Mouse (Mus musculus): ENCODE measurements around the gene 1700061G19Rik.
A peak's percentile ranks its signal among the peaks of the same experiment; 100 is the strongest.
"Not testable (repeated sequence)": the region's sequence is repeated elsewhere in the genome, so short reads cannot be mapped to it uniquely, and the experiment has no call there.

The 1700061G19Rik gene

GRCm38 (mm10) chr17:56871767-56872166 is 3.5 kb upstream of the 1700061G19Rik start:
- DNase-seq (ENCODE audit: low spot score in 2 of 2) = no peak

DNA sequence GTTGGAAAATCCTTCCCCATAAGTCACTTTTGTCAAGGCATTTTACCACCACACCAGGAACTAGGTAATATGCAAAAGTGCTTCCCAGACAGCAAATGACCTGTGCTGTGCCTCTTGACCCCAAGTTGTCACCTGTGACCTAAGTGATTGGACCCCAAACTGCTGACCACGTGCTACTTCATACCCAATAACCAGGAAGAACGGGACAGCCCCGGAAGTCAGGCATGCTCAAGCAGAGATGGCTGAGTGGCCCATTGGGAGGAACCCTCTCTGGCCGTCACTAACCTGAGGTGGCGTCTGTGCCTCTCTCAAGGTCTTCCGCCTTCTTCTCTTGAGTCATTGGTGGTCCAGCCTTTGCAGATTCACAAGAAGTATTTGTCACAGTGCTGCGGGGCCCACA is 2.8 kb upstream of the 1700061G19Rik start:
- DNase-seq (ENCODE audit: low spot score in 2 of 2) = no peak

DNA sequence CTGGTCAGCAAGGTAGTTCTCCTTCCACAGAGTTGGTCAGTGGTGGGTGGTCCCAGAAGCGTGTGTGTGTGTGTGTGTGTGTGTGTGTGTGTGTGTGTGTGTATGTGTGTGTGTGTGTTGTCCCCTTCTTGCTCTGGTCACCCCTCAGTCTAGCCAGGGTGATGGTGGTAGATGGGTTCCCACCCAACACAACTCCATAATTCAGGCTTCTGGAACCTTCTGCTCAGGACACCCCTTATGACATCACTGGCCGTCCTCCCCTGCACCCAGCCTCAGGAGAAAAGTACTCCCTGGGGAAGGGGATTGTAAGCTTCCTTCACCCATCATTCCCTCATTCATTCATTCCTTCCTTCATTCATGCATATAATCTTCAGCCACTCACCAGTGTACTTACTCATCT is 1.0 kb upstream of the 1700061G19Rik start, which contains the start of gene Acsbg2:
Gene Acsbg2 (minus strand): TSS at position 211 of the 400 bp plus-strand sequence.
- DNase-seq (ENCODE audit: low spot score in 2 of 2) = no peak

- DNase-seq (ENCODE audit: low spot score in 2 of 2) = no peak
Observed at GRCm38 (mm10) chr17:56876465-56876864, 1.2 kb downstream of the 1700061G19Rik start.

DNA sequence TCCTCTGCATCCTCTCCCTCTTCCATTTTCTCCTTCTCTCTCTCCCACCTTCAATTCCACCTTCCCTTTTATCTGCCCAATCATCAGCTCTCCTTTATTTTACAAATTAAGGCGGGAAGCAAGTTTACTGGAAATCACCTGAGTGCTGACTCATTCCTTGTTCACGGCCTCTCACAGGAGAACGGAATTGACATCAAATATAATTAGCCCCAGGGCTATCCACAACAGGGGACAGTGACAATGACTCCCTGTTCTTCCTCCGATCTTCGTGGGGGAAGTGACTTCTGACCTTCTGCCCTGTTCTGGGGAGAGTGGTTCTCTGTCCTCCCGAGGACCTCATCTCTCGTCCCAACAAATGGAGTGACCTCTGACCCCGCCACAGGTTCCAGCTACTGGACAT is 1.7 kb downstream of the 1700061G19Rik start:
- DNase-seq (ENCODE audit: low spot score in 2 of 2) = no peak

- DNase-seq (ENCODE audit: low spot score in 2 of 2) = no peak
Observed at GRCm38 (mm10) chr17:56877426-56877825, 2.1 kb downstream of the 1700061G19Rik start.

GRCm38 (mm10) chr17:56883612-56884011 is 8.3 kb downstream of the 1700061G19Rik start:
- no peak for DNase-seq (ENCODE audit: low spot score in 2 of 2)

GRCm38 (mm10) chr17:56884331-56884730 is 9.1 kb downstream of the 1700061G19Rik start:
- no peak for DNase-seq (ENCODE audit: low spot score in 2 of 2)

GRCm38 (mm10) chr17:56884809-56885208 is 9.5 kb downstream of the 1700061G19Rik start:
- DNase-seq (ENCODE audit: low spot score in 2 of 2) = no peak

GRCm38 (mm10) chr17:56888050-56888449 is 12.8 kb downstream of the 1700061G19Rik start:
- DNase-seq (ENCODE audit: low spot score in 2 of 2) = no peak

GRCm38 (mm10) chr17:56890018-56890417 is 14.7 kb downstream of the 1700061G19Rik start:
- no peak for DNase-seq (ENCODE audit: low spot score in 2 of 2)

DNA sequence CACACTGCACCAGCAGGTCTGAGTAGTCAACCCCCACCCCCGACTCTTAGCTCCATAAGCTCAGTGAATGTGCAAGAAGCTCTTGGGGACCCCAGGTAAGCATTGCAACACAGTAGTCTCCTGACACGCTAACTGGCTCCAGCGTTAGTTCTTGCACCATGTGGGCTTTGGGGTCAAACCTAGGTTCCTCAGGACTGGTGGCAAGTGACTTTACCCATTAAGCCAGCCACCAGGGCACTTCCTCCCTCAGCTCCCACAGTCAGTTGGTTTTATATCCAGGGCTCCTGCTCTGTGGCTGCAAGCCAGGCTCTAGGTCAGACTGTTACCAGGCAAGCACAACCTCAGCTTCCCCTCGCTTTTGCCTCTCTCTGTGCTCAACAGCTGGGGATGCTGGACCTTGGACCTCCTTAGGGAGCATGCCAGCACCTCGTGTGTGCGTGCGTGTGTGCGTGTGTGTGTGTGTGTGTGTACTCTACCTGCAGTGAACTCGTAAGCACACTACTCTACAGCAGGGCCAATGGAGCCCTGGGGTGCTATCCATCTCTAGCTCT is 20.2 kb downstream of the 1700061G19Rik start:
- no peak for DNase-seq (ENCODE audit: low spot score in 2 of 2)

GRCm38 (mm10) chr17:56896513-56897129 is 21.3 kb downstream of the 1700061G19Rik start:
- no peak for DNase-seq (ENCODE audit: low spot score in 2 of 2)

DNA sequence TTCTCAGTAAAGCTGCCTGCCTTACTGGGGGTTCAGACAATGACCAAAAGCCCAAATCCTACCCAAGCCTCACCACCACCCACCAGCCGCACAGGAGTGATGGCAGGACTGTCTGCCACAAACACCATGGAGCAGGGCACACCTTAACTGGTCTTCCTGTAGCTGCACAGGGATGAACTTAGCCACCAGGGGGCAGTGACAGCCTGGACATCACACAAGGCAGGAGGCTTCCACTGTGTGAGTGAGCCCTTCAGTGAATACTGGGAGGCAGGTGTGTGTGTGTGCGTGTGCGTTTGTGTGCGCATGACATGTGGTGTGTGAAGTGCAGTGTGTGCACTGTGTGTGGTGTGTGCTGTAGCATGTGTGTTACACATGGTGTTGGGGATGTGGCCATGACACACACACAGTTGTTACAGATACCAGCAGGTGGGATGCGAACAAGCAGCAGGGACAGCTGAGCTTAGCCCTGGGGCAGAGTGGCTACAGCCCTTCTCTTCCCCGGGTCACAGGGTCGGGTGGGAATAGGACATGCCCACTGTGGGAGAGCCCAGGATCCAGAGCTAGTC is 22.4 kb downstream of the 1700061G19Rik start:
- peak; percentile 71 to 76 for DNase-seq (ENCODE audit: low spot score in 2 of 2)

GRCm38 (mm10) chr17:56902698-56903097 is 27.4 kb downstream of the 1700061G19Rik start:
- no peak for DNase-seq (ENCODE audit: low spot score in 2 of 2)

GRCm38 (mm10) chr17:56906166-56906565 is 30.9 kb downstream of the 1700061G19Rik start:
- no peak for DNase-seq (ENCODE audit: low spot score in 2 of 2)

DNA sequence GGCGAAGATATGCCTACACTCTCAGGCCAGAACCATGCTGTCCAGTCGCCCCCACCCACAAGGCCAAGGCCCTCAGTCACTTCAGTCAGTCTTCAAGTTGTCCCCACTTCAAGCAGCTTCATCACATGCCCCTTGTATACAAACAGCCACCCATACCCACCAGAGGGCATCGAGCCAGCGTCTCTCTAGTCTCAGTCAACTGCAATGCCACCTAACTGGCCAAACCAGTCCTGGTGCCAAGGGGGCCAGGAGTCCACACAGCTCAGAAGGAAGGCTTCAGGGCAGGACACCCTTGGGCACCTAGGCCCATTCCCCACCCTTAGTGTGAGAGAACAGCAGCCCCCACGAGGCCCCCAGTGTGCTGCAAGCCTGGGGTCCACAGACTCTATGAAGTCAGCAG is 31.8 kb downstream of the 1700061G19Rik start:
- DNase-seq (ENCODE audit: low spot score in 2 of 2) = no peak

DNA sequence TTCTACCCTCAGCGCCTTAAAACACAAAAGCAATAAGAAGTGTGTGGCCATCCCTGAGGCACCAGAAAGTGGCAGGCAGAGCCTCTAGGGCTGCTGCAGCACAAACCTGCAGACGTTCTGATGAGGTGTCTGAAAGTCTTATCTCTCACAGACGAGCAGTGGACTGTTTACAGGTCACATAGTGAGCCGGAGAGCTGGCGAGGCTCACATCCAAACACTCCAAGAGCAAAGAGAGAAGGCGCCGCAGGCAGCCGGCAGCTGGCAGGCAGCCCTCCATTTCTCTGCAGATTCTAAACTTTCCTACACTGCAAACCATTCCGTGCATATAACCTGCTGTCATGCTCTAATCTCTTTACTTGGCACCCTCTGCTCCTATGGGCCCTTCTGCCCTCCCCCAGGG is 32.6 kb downstream of the 1700061G19Rik start:
- no peak for DNase-seq (ENCODE audit: low spot score in 2 of 2)

GRCm38 (mm10) chr17:56909764-56910163 is 34.5 kb downstream of the 1700061G19Rik start:
- not testable (repeated sequence) for DNase-seq (ENCODE audit: low spot score in 2 of 2)

DNA sequence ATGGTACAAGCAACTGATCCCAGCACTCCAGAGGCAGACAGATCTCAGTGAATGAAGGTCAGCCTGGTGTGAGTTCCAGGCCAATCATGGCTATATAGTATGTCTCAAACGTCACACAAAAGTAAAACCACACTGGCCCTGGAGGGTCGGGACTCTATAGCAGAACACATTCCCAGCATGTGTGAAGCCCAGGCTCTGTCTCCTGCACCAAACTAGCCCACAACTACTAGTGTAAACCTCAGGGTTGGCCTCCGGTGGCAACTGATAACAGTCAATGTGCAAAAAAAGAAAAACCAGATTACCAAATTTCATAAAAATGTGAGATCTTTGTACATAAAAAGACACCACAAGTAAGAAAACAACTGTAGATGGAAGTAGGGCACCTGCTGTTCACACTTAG is 37.7 kb downstream of the 1700061G19Rik start:
- DNase-seq (ENCODE audit: low spot score in 2 of 2) = no peak

GRCm38 (mm10) chr17:56913444-56913843 is 38.2 kb downstream of the 1700061G19Rik start:
- DNase-seq (ENCODE audit: low spot score in 2 of 2) = no peak

DNA sequence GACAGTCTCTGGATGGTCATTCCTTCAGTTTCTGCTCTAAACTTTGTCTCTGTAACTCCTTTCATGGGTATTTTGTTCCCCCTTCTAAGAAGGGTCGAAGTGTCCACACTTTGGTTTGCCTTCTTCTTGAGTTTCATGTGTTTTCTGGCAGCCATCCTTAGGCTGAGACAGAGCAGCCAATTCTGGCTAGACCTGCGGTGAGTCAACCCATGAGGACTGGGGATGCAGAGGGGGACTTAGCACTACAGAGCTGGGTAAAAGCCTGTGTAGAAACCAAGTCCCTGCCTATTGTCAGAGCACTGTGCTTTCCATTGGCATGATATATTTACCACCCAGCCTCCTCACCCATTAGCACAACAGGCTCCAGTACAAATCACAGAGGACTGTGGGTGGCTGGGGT is 41.9 kb downstream of the 1700061G19Rik start:
- no peak for DNase-seq (ENCODE audit: low spot score in 2 of 2)

- DNase-seq (ENCODE audit: low spot score in 2 of 2) = no peak
Observed at GRCm38 (mm10) chr17:56919725-56920124, 44.4 kb downstream of the 1700061G19Rik start.

Measured in frontal cortex, postnatal 14 days (tissue).